Mouse (Mus musculus) ES-Bruce4 (cell line): ENCODE measurements around the gene Dlgap1.

Experiments used
- CTCF ChIP-seq: IDR thresholded peaks from one replicate; pipeline ENCODE4 v1.8.1; 2011; ENCODE audit warnings: low read depth, low read length
- EP300 ChIP-seq: IDR thresholded peaks from 2 replicates; pipeline ENCODE4 v1.6.1; 2011; ENCODE audit warnings: low read depth, low read length; ENCODE audit not compliant: insufficient read depth
- POLR2A ChIP-seq: IDR thresholded peaks from one replicate; pipeline ENCODE4 v1.8.1; 2011; ENCODE audit warnings: low read length; ENCODE audit not compliant: insufficient read depth

DNA sequence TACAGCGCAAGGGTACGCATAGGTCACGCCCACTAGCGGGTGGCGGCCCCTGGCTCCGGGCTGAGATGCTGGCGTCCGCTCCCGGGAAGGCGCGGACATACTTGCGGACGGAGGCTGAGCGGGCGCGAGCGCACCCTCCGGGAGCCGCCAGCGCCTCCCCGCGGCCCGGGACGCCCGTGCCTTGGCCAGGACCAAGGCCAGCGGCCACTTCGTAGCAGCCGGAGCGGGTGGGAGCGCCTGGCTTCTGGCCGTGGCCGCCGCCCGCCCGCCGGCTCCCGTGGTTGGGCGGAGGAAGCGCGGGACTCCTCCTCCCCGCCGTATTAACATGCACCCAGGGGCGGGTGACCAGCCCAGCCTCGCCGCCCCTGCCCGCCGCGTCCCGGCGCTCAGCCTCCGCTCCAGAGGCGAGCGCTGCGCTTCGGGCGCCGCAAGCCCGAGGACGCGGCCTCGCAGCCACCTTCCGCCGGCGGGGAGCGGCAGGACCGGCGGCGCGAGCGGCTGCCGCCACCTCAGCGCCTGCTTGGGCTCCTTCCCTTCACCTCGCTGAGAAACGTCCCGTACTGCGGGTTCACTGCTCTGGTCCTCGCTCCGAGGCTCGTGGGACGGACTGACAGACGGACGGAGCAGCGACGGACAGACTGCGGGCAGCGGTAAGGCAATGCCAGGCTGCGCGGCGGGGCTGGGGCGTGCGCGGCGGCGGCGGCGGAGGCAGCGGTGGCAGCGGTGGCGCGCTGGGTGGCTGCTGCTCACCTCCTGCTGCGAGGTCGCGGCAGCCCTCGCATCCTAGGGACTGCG is at the start of gene Dlgap1:
- TF ChIP-seq POLR2A: no peak
- no peak for TF ChIP-seq CTCF
- TF ChIP-seq EP300: no peak
